8 mouse cellular contexts compared by ENCODE assay signal in the genomic region with DNA sequence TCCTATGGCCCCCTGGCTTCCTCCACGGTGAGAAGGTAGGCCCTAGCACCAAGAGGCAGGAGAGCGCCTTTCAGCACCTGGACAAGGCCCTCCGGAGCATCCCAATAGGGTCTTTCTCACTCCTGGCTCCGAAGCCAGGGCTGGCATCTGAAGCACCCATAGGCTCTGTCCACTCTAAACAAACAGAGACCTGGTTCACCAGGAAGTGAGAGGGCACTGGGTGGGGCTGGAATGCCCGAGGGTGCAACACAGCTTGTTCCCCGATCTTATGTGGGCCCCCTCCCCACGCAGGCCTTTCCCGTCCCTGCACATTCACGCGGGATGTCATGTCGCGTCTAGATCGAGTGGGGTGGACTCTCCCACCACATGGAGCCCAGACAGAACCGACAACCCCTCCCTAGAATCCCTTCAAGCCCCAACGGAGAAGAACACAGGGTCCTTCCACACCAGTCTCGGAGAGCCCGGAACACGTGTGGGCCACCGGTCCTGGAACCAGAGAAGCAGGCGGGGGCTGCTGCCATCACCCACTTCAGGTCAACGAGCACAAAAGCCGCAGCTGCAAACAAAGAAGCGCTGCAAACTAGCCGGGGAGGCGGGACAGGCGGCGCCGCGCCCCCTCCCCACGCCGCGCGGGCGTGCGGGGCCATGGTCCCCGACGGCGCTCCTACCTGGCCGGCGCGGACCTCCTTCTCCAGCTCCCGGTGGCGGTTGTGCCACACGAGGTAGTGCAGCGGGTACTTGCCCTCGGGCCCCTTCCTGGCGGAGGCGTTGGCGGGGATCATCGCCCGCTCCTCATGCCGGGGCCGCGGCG. TPM values are rescaled to one million over a fixed set of nuclear protein-coding genes. Genes with fewer than 3 reads are reported as not detected.
A peak's percentile ranks its signal among the peaks of the same experiment; 100 is the strongest.
DNase-seq lines count a peak whose midpoint lies in the region; ATAC-seq and TF ChIP-seq lines count a peak whose summit lies in the region.

No protein-coding gene starts in this region.

- peaks cover 50% of the 10 kb centered on the region for H3K27me3 ChIP-seq in E14TG2a.4 (ENCODE audit: insufficient read depth, low read length)
- no peaks in the 10 kb centered on the region for H3K27me3 ChIP-seq in embryonic facial prominence, embryonic 12.5 days
- H3K27me3 ChIP-seq in kidney, embryonic 16.5 days (ENCODE audit: insufficient read depth, low read length) = no peaks in the 10 kb centered on the region

- H3K36me3 ChIP-seq in E14TG2a.4 (ENCODE audit: insufficient read depth, low read length) = no peaks in the 10 kb centered on the region
- H3K36me3 ChIP-seq in embryonic facial prominence, embryonic 12.5 days = no peaks in the 10 kb centered on the region
- no peaks in the 10 kb centered on the region for H3K36me3 ChIP-seq in kidney, embryonic 16.5 days (ENCODE audit: insufficient read depth, low read length)

- TF ChIP-seq CTCF in E14TG2a.4 (conservative IDR thresholded peaks at IDR 0.05; ENCODE audit: low read length) = no peak

- H3K4me3 ChIP-seq in E14TG2a.4 (replicated peaks; ENCODE audit: low read length) = peak overlapping the region; percentile 86
- H3K4me3 ChIP-seq in embryonic facial prominence, embryonic 12.5 days = peak overlapping the region; percentile 69
- H3K4me3 ChIP-seq in kidney, embryonic 16.5 days (ENCODE audit: low read length) = peak overlapping the region; percentile 91

- no peak for ATAC-seq in embryonic facial prominence, embryonic 12.5 days (ENCODE audit: insufficient number of reproducible peaks, insufficient read depth, low FRiP score, low TSS enrichment)
- ATAC-seq in kidney, embryonic 16.5 days (ENCODE audit: low FRiP score, low TSS enrichment) = no peak

- H3K4me1 ChIP-seq in E14TG2a.4 (replicated peaks; ENCODE audit: low read depth, low read length) = peaks cover 55% of the 10 kb centered on the region
- H3K4me1 ChIP-seq in embryonic facial prominence, embryonic 12.5 days = peaks cover 57% of the 10 kb centered on the region
- H3K4me1 ChIP-seq in kidney, embryonic 16.5 days (ENCODE audit: insufficient read depth, low read length) = peaks cover 57% of the 10 kb centered on the region

- 0 out of 2 replicates have a peak overlapping the region, but pooled peaks have one; percentile 24 for H3K27ac ChIP-seq in embryonic facial prominence, embryonic 12.5 days
- H3K27ac ChIP-seq in kidney, embryonic 16.5 days (ENCODE audit: low read length) = no peak overlapping the region

- intact Hi-C loops in heart, postnatal 25 days (cut with DNase I) = loop anchor here (2.0 kb wide), 1 partner anchor 22 kb away; no protein-coding TSS in a partner anchor

- peak overlapping the region; percentile 85 for H3K9ac ChIP-seq in embryonic facial prominence, embryonic 12.5 days
- H3K9ac ChIP-seq in kidney, embryonic 16.5 days (replicated peaks; ENCODE audit: low read length) = peak overlapping the region; percentile 86

- H3K9me3 ChIP-seq in E14TG2a.4 (ENCODE audit: low read length) = no peaks in the 10 kb centered on the region
- H3K9me3 ChIP-seq in embryonic facial prominence, embryonic 12.5 days = no peaks in the 10 kb centered on the region
- H3K9me3 ChIP-seq in kidney, embryonic 16.5 days (ENCODE audit: low read length) = no peaks in the 10 kb centered on the region

- H3K4me2 ChIP-seq in embryonic facial prominence, embryonic 12.5 days (replicated peaks) = peak overlapping the region; percentile 78
- peak overlapping the region; percentile 97 for H3K4me2 ChIP-seq in kidney, embryonic 16.5 days (replicated peaks; ENCODE audit: low read depth, low read length)

- 3% methylated on average over 53 of the region's 55 CpGs for WGBS in embryonic facial prominence, embryonic 12.5 days
- WGBS in kidney, embryonic 16.5 days = 3% methylated on average over 52 of the region's 55 CpGs

- peak; percentile 96 for DNase-seq in heart, adult 11 months
- no peak for DNase-seq in heart, postnatal 25 days (ENCODE audit: low spot score)
- DNase-seq in naive thymus-derived CD4-positive, alpha-beta T cell, adult 2 months (ENCODE audit: low read depth) = peak; percentile 47
- no peak for DNase-seq in urinary bladder, adult 18-20 months (ENCODE audit: low spot score in 2 of 2)
- no peak for DNase-seq in adrenal gland, adult 8-10 months

RNA-seq across cellular contexts. Expression of a gene that starts 0.5 kb away (rescaled TPM):
- total RNA-seq in heart, postnatal 25 days (2021) = 10 to 100 TPM; 10.7 to 11.7 TPM
- 15.0 and 15.5 TPM in 2 replicates for polyA plus RNA-seq in embryonic facial prominence, embryonic 12.5 days (2016; fragmentation: Nextera tagmentation; extraction: Ambion mirVana)
- 3.5 and 4.0 TPM in 2 replicates for polyA plus RNA-seq in kidney, embryonic 16.5 days (2015; fragmentation: Nextera tagmentation; extraction: Ambion mirVana)
- 10 to 100 TPM in 2 of 4 experiments, 1 to 10 TPM in 2; 5.7 to 13.6 (median 9.3) TPM for total RNA-seq in adrenal gland, adult 8-10 months (2022)

RNA-seq across cellular contexts. Expression of a gene that starts 4.4 kb away (rescaled TPM):
- 10 to 100 TPM; 51.3 TPM for total RNA-seq in heart, postnatal 25 days (2021)
- polyA plus RNA-seq in embryonic facial prominence, embryonic 12.5 days (2016; fragmentation: Nextera tagmentation; extraction: Ambion mirVana) = 11.1 and 11.5 TPM in 2 replicates
- 9.7 and 13.0 TPM in 2 replicates for polyA plus RNA-seq in kidney, embryonic 16.5 days (2015; fragmentation: Nextera tagmentation; extraction: Ambion mirVana)
- total RNA-seq in adrenal gland, adult 8-10 months (2022) = 10 to 100 TPM; 42.1 to 61.0 (median 50.0) TPM

RNA-seq across cellular contexts. Expression of a gene that starts 25.9 kb away (rescaled TPM):
- total RNA-seq in heart, postnatal 25 days (2021) = 1 to 10 TPM; 1.9 to 2.0 TPM
- polyA plus RNA-seq in embryonic facial prominence, embryonic 12.5 days (2016; fragmentation: Nextera tagmentation; extraction: Ambion mirVana) = 2.8 and 2.9 TPM in 2 replicates
- 2.0 and 2.2 TPM in 2 replicates for polyA plus RNA-seq in kidney, embryonic 16.5 days (2015; fragmentation: Nextera tagmentation; extraction: Ambion mirVana)
- total RNA-seq in adrenal gland, adult 8-10 months (2022) = 10 to 100 TPM; 14.6 to 23.9 (median 17.4) TPM

RNA-seq across cellular contexts. Expression of a gene that starts 26.8 kb away (rescaled TPM):
- total RNA-seq in heart, postnatal 25 days (2021) = 100 to 1,000 TPM; 203 to 217 TPM
- 0.15 and 0.22 TPM in 2 replicates for polyA plus RNA-seq in embryonic facial prominence, embryonic 12.5 days (2016; fragmentation: Nextera tagmentation; extraction: Ambion mirVana)
- polyA plus RNA-seq in kidney, embryonic 16.5 days (2015; fragmentation: Nextera tagmentation; extraction: Ambion mirVana) = 0.25 and 0.51 TPM in 2 replicates
- total RNA-seq in adrenal gland, adult 8-10 months (2022) = 1 to 10 TPM in 3 of 4 experiments, under 1 TPM in 1; 0.73 to 6.4 (median 3.8) TPM

RNA-seq across cellular contexts. Expression of a gene that starts 26.8 kb away (rescaled TPM):
- 1 to 10 TPM; 8.4 to 9.6 TPM for total RNA-seq in heart, postnatal 25 days (2021)
- polyA plus RNA-seq in embryonic facial prominence, embryonic 12.5 days (2016; fragmentation: Nextera tagmentation; extraction: Ambion mirVana) = 52.8 and 55.2 TPM in 2 replicates
- polyA plus RNA-seq in kidney, embryonic 16.5 days (2015; fragmentation: Nextera tagmentation; extraction: Ambion mirVana) = 34.1 and 36.1 TPM in 2 replicates
- total RNA-seq in adrenal gland, adult 8-10 months (2022) = 10 to 100 TPM; 15.1 to 28.8 (median 20.0) TPM

Comparison
In these comparisons a context has a peak if more than half of its experiments do, and no peak if none do; other contexts are left out.
1. DNase-seq: peak in heart, adult 11 months (single experiment) and naive thymus-derived CD4-positive, alpha-beta T cell, adult 2 months (single experiment); none in heart, postnatal 25 days (single experiment), urinary bladder, adult 18-20 months (0 of 2) and adrenal gland, adult 8-10 months (single experiment).
2. RNA of a gene that starts 25.9 kb away (total RNA-seq): 14.6 to 23.9 TPM in adrenal gland, adult 8-10 months; 1.9 to 2.0 TPM in heart, postnatal 25 days; every median in the first group is over 4 times any median in the second.
3. Peak in every context shown above with its lines, with median percentiles within 50 percentile points of each other: H3K4me3 ChIP-seq.